Mouse (Mus musculus) ovary, adult 18-20 months (tissue): ENCODE data around the gene Mpp5.
A peak's percentile ranks its signal among the peaks of the same experiment; 100 is the strongest.

ENCODE experiments used
- DNase-seq: peaks from one replicate; pipeline ENCODE4 v3.0.0; 2022; ENCODE audit warnings: low spot score, mixed read lengths

Mpp5 gene

DNA sequence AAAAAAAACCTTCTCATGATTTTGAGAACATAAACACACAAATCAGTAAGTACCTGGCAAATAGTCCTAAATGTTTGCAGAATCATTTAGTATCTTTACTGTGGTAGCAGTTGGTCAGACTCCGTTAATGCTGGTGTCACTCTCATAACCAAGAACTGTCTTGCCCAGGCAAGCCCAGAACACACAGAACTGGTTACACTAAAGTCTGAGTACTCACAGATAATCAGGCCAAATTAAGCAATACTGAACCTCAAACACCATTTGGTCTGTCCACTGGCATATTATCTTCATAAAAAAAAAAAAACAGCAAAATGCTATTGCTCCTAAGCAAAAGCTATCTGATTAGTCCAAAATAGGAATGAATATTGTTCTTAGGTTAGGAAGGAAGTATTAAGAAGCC, 93.7 kb downstream of the Mpp5 start:
- DNase-seq, result no peak

GRCm38 (mm10) chr12:78848246-78848645, 99.5 kb downstream of the Mpp5 start:
- no peak for DNase-seq

DNA sequence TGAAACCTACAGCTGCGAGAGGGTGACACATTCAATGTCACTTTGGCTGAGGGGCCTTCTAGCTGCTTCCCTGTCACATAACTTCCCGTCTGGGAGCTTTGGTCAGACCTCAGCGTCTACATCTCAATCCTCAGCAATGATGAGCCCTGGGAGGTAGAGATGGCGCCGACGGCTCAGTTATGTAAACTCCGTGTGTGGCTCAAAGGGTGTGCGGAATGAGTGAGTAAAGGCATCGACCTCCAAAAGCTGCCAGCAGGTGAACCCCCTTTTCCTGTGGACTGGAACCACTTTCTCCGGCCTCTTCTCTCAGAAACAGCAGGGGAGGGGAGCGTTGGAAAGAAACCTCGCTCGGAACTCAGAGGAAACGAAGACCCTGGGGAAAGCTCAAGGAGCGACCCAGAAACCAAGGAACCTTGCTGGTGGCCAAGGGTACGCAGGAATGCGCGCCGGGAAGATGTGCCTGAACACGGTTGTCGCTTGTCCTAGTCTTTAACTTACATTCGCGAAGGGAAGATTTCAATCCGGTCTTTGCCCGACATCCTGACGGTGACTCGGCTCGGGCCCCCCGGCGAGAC, 112.3 kb downstream of the Mpp5 start:
- no peak for DNase-seq

GRCm38 (mm10) chr12:78861496-78862253, 113.0 kb downstream of the Mpp5 start, which contains the start of the genes Atp6v1d and Eif2s1:
Gene Atp6v1d, minus strand, starts transcription at chr12:78861638.
Gene Eif2s1, plus strand, starts transcription at chr12:78861819.
- peak; percentile 99 for DNase-seq

DNA sequence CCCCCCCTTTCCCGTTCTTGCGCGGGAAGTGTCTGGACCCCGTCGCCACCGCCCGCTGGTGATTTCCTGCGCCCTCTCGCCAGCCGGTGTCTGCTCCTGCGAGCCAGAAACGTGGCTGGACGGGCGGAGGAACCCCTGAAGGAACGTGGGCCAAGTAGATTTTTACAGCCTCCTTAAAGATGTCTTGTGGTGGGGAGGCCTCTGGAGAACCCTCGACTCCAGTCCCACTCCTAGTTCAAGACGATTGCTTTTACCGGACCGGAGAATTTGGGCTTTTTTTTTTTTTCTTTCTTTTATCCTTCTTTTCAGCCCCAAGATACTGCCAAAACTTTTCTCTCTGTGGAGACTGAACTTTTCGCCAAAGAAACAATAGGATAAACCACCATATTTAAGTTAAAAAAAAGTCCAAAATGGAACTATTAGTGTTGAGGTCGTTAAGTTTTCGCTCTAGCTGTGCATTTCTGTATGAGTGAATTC, 113.6 kb downstream of the Mpp5 start:
- DNase-seq, result no peak

DNA sequence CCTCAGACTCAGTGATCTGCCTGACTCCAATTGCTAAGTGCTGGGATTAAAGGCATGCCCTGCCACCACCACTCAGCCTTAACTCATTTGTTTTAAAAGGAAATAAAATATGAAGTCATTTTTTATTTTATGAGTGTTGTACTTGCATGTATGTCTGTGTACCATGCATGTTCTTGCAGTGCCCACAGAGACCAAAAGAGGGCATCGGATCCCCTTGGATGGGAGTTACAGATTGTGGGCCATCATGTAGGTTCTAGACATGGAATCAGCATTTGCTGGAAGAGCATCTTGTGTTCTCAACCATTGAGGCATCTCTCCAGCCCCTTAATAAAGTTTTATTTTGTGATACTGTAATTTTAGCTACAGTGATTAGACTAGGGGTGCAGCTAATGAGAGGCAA, 116.7 kb downstream of the Mpp5 start:
- DNase-seq, result no peak

GRCm38 (mm10) chr12:78868115-78868514, 119.4 kb downstream of the Mpp5 start:
- no peak for DNase-seq

DNA sequence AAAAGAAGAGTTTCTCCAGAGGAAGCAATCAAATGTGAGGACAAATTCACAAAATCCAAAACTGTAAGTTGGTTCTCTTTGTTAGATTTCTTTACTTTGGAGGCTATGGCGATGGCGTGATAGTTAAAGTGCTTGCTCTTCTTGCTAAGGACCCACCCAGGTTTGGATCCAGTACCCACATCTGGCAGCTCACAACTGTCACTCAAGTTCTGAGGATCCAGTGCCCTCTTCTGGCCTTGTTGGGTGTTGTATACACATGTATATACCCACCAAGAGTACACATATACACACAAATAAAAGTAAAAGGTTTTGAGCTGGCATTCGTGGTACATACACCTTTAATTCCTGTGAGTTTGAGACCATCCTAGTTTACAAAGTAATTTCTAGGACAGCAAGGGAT, 125.9 kb downstream of the Mpp5 start:
- DNase-seq, result no peak

DNA sequence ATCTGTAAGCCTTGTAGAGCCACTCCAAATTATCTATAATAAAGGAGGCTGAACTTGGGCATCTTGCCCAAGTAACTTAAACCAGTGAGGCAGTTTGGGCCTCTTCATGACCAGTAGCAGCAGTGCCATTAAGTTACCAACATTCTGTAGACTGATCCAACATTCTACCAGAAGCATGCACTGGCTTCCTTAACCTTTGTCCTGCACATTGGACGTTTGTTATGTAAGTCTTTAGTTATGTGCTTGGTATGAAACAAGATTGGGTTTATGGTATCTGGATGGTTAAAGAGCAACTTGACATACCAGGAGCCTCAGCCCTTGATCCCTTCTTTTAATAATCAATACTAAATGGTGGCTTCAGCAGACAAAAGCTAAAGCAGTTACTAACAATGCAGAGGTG, 141.4 kb downstream of the Mpp5 start:
- no peak for DNase-seq
